Mouse (Mus musculus): ENCODE measurements around the gene Vmn2r21. TPM values are rescaled to one million over a fixed set of nuclear protein-coding genes. Genes with fewer than 3 reads are reported as not detected.
"Not testable (repeated sequence)": the region's sequence is repeated elsewhere in the genome, so short reads cannot be mapped to it uniquely, and the experiment has no call there.

Vmn2r21 gene
- total and polyA plus RNA-seq, 3 experiments = not detected

GRCm38 (mm10) chr6:123468651-123469050, 64.6 kb downstream of the Vmn2r21 start:
- H3K9me3 ChIP-seq (replicated peaks; ENCODE audit: low read length); H3K4me3 ChIP-seq (replicated peaks in 1 of 3; ENCODE audit: low read depth in 2 of 3, low read length in 2 of 3, poor library complexity in 1 of 3); H3K27me3 ChIP-seq (replicated peaks); H3K79me2 ChIP-seq (replicated peaks; ENCODE audit: control insufficient read depth, extremely low read depth, insufficient read depth, poor library complexity, severe bottlenecking); in situ Hi-C loops (cut with MboI; ENCODE audit: low pct_ligation_motif_present, low pct_unique_long_range_greater_than_20kb, low sequenced_read_pairs); H3K36me3 ChIP-seq (replicated peaks in 1 of 2; ENCODE audit: control insufficient read depth in 1 of 2, insufficient read depth in 1 of 2, low read length in 1 of 2); H3K27ac ChIP-seq (ENCODE audit: insufficient read depth, low read depth); H3K9ac ChIP-seq (ENCODE audit: insufficient read depth, low read depth); dilution Hi-C loops (cut with MboI; ENCODE audit: extremely low pct_ligation_motif_present, extremely low pct_unique_long_range_greater_than_20kb, low sequenced_read_pairs); H3K4me1 ChIP-seq (ENCODE audit: control insufficient read depth in 1 of 2, insufficient read depth in 2 of 2); DNase-seq (ENCODE audit: extremely low read depth); H3K4me2 ChIP-seq (ENCODE audit: insufficient read depth, low read depth, poor library complexity, severe bottlenecking): not testable (repeated sequence)

Other genes with a start within 250 kb of the Vmn2r21 start
- not detected in 2 replicates for gene Clec4e, start 243.5 kb downstream of the Vmn2r21 start, total RNA-seq (2012; rRNA removed)
- not detected in 2 replicates for gene Clec4e, start 243.5 kb downstream of the Vmn2r21 start, total RNA-seq (2014; rRNA removed)
- gene Clec4e, start 243.5 kb downstream of the Vmn2r21 start, polyA plus RNA-seq (2012; ENCODE audit: insufficient read length, low read depth) = not detected in 2 replicates
- gene Vmn2r19, start 225.1 kb downstream of the Vmn2r21 start, total RNA-seq (2012; rRNA removed) = not detected in 2 replicates
- not detected in 2 replicates for gene Vmn2r19, start 225.1 kb downstream of the Vmn2r21 start, total RNA-seq (2014; rRNA removed)
- gene Vmn2r19, start 225.1 kb downstream of the Vmn2r21 start, polyA plus RNA-seq (2012; ENCODE audit: insufficient read length, low read depth) = not detected in 2 replicates
- not detected in 2 replicates for gene Vmn2r20, start 115.3 kb downstream of the Vmn2r21 start, total RNA-seq (2012; rRNA removed)
- not detected in 2 replicates for gene Vmn2r20, start 115.3 kb downstream of the Vmn2r21 start, total RNA-seq (2014; rRNA removed)
- not detected in 2 replicates for gene Vmn2r20, start 115.3 kb downstream of the Vmn2r21 start, polyA plus RNA-seq (2012; ENCODE audit: insufficient read length, low read depth)
- not detected in 2 replicates for gene Vmn2r22, start 117.3 kb upstream of the Vmn2r21 start, total RNA-seq (2012; rRNA removed)
- gene Vmn2r22, start 117.3 kb upstream of the Vmn2r21 start, total RNA-seq (2014; rRNA removed) = not detected in 2 replicates
- gene Vmn2r22, start 117.3 kb upstream of the Vmn2r21 start, polyA plus RNA-seq (2012; ENCODE audit: insufficient read length, low read depth) = not detected in 2 replicates
- gene Vmn2r23, start 169.3 kb upstream of the Vmn2r21 start, total RNA-seq (2012; rRNA removed) = not detected in 2 replicates
- not detected in 2 replicates for gene Vmn2r23, start 169.3 kb upstream of the Vmn2r21 start, total RNA-seq (2014; rRNA removed)
- not detected in 2 replicates for gene Vmn2r23, start 169.3 kb upstream of the Vmn2r21 start, polyA plus RNA-seq (2012; ENCODE audit: insufficient read length, low read depth)
- not detected in 2 replicates for gene Vmn2r24, start 245.5 kb upstream of the Vmn2r21 start, total RNA-seq (2012; rRNA removed)
- gene Vmn2r24, start 245.5 kb upstream of the Vmn2r21 start, total RNA-seq (2014; rRNA removed) = not detected in 2 replicates
- 0.03 and 0.06 TPM in 2 replicates for gene Vmn2r24, start 245.5 kb upstream of the Vmn2r21 start, polyA plus RNA-seq (2012; ENCODE audit: insufficient read length, low read depth)